Mouse (Mus musculus): Measurements from ENCODE around the gene Zbtb44. TPM values are rescaled to one million over a fixed set of nuclear protein-coding genes. Genes with fewer than 3 reads are reported as not detected.

Gene Zbtb44
- total and polyA plus RNA-seq, 3 experiments: 4.8 to 30.6 (median 30.5) TPM

DNA sequence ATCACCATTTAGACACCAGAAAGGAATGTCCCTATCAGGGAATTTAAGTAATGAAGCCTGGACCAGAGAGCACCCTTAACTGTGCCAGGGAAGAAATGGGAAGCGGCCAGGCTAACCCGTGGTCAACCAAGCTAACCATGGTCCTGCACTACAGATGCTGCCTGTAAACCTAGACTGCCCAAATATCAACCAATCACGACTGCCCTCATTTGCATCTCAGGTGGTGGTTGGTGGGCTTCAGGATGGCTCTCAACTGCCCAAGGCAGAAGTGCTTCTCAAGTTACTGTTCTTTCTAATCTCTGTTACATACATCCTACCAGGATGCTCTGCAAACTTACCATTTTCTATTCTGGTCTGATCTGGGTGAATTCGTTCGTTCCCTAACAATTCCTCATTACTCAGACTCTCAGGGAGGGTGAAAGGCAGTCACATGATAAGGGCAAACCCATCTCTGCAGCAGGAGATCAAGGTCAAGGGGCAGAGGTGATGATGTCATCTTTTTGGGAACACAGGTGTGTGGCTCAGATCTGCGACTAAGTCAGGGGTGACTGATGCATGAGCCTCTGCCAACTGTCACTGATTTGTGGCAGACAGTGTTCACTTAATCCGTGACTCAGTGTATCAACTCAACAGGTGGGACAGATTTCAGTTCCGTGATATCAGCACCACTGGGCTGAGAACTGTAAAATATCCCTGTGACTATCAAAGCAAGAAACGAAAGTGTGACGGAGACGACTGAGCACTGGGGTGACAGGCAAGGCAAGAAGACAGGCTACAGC is 88.3 kb downstream of the Zbtb44 start:
- intact Hi-C loops (cut with DNase I): no loop called here
- Histone ChIP-seq H3K4me3 (no peak overlapping the region), H3K27ac (no peak overlapping the region), H3K4me1 (ENCODE audit: control insufficient read depth, insufficient read depth, low read length) (no peaks in the 10 kb centered on the region), H3K79me2 (replicated peaks; ENCODE audit: control insufficient read depth, insufficient read depth, low read length) (no peaks in the 10 kb centered on the region), H3K9ac (ENCODE audit: low read depth, low read length) (no peak overlapping the region), H3K36me3 (ENCODE audit: control insufficient read depth, insufficient read depth, low read length) (no peaks in the 10 kb centered on the region), H3K27me3 (ENCODE audit: control insufficient read depth, insufficient read depth, low read length) (no peaks in the 10 kb centered on the region)
- WGBS: 34% methylated on average over 11 of the region's 11 CpGs
- DNase-seq: no peak
- TF ChIP-seq EP300 (IDR thresholded peaks at IDR 0.05; ENCODE audit: insufficient read depth, low read depth, low read length): no peak
- TF ChIP-seq POLR2A (IDR thresholded peaks at IDR 0.05; ENCODE audit: insufficient read depth, low read depth, low read length): no peak
- no peak for TF ChIP-seq CTCF (IDR thresholded peaks at IDR 0.05)

DNA sequence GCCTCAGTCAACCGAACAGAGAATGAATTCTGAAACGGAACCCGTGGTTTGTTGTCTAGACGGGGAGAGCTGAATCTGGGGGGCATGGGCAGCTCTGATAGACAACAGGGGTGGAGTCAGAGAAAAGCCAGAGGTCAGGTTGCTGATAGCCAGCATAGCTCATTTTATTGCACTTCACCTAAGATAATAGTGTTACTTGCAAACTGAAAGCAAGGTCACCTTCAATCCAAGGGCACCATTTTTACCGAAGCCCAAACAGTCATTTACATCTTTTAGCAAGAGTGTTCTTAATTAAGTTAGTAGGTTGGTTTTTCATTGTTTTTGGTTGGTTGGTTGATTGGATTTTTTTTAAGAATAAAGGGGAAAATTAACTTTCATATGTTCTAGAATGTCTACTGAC is 89.0 kb downstream of the Zbtb44 start:
- 69% methylated on average over 5 of the region's 5 CpGs for WGBS
- Histone ChIP-seq H3K79me2 (replicated peaks; ENCODE audit: control insufficient read depth, insufficient read depth, low read length) (no peaks in the 10 kb centered on the region), H3K9ac (ENCODE audit: low read depth, low read length) (no peak overlapping the region), H3K4me1 (ENCODE audit: control insufficient read depth, insufficient read depth, low read length) (no peaks in the 10 kb centered on the region), H3K4me3 (no peak overlapping the region), H3K27me3 (ENCODE audit: control insufficient read depth, insufficient read depth, low read length) (no peaks in the 10 kb centered on the region), H3K27ac (no peak overlapping the region), H3K36me3 (ENCODE audit: control insufficient read depth, insufficient read depth, low read length) (no peaks in the 10 kb centered on the region)
- intact Hi-C loops (cut with DNase I): no loop called here
- TF ChIP-seq CTCF (IDR thresholded peaks at IDR 0.05): no peak
- TF ChIP-seq POLR2A (IDR thresholded peaks at IDR 0.05; ENCODE audit: insufficient read depth, low read depth, low read length): no peak
- TF ChIP-seq EP300 (IDR thresholded peaks at IDR 0.05; ENCODE audit: insufficient read depth, low read depth, low read length): no peak
- no peak for DNase-seq

DNA sequence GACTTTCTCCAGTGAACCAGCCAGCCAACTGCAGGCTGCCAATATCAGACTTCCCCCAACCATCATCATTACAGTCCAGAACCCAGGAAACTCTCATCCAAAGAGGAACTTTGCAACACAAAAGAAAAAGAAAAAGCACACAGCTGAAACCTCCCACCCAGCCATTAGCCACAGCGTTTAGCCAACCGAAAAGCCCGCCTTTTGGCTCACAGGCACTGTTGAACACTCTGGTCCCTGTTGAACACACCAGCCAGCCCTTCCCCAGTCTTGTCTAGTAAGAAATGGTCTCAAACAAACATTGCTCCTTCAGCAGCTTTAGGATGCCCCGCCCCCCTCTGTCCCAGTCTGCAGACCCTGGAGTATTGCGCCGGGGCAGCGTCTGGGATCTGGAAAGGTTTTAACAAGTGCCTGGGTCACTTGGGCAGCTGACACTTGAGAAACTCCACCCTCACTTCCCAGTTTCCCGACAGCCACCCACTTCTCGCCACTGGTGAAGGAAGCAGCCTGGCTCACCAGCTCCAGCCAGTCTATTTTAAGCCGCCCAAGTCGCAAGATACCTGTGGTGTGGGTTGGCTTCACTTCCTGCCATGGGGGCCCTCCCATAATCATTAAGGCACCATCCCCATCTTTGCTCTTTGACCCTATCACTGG is 89.6 kb downstream of the Zbtb44 start:
- Histone ChIP-seq H3K79me2 (replicated peaks; ENCODE audit: control insufficient read depth, insufficient read depth, low read length) (no peaks in the 10 kb centered on the region), H3K4me3 (no peak overlapping the region), H3K27me3 (ENCODE audit: control insufficient read depth, insufficient read depth, low read length) (no peaks in the 10 kb centered on the region), H3K4me1 (ENCODE audit: control insufficient read depth, insufficient read depth, low read length) (no peaks in the 10 kb centered on the region), H3K27ac (no peak overlapping the region), H3K9ac (ENCODE audit: low read depth, low read length) (no peak overlapping the region), H3K36me3 (ENCODE audit: control insufficient read depth, insufficient read depth, low read length) (no peaks in the 10 kb centered on the region)
- no peak for DNase-seq
- intact Hi-C loops (cut with DNase I): no loop called here
- TF ChIP-seq EP300 (IDR thresholded peaks at IDR 0.05; ENCODE audit: insufficient read depth, low read depth, low read length) (no peak), CTCF (IDR thresholded peaks at IDR 0.05) (no peak), POLR2A (IDR thresholded peaks at IDR 0.05; ENCODE audit: insufficient read depth, low read depth, low read length) (no peak)
- 38% methylated on average over 11 of the region's 11 CpGs for WGBS

DNA sequence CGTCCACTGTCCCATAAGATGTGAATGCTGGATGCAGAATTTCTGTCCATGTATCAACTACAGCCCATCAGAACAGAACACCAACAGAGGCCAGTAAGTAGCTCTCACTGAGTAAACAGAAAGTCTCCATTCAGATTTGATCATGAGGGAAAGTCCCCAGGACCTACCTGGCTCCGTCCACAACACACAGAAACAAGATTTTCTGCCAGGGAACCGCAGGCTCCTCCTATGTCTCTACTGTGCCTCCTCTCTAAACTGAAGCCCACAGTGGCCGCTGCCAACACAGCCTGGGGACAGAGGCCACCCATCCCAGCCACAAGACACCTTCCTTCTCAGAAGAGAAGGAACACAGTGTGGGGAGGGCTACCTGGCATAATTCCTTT is 90.1 kb downstream of the Zbtb44 start:
- TF ChIP-seq POLR2A (IDR thresholded peaks at IDR 0.05; ENCODE audit: insufficient read depth, low read depth, low read length): no peak
- TF ChIP-seq CTCF (IDR thresholded peaks at IDR 0.05): no peak
- no peak for TF ChIP-seq EP300 (IDR thresholded peaks at IDR 0.05; ENCODE audit: insufficient read depth, low read depth, low read length)
- H3K27me3 ChIP-seq (ENCODE audit: control insufficient read depth, insufficient read depth, low read length): no peaks in the 10 kb centered on the region
- no peak for DNase-seq
- H3K4me1 ChIP-seq (ENCODE audit: control insufficient read depth, insufficient read depth, low read length): no peaks in the 10 kb centered on the region
- no peaks in the 10 kb centered on the region for H3K79me2 ChIP-seq (replicated peaks; ENCODE audit: control insufficient read depth, insufficient read depth, low read length)
- intact Hi-C loops (cut with DNase I): no loop called here
- 65% methylated on average over 4 of the region's 4 CpGs for WGBS
- no peak overlapping the region for H3K27ac ChIP-seq
- no peak overlapping the region for H3K4me3 ChIP-seq
- no peak overlapping the region for H3K9ac ChIP-seq (ENCODE audit: low read depth, low read length)
- H3K36me3 ChIP-seq (ENCODE audit: control insufficient read depth, insufficient read depth, low read length): no peaks in the 10 kb centered on the region

DNA sequence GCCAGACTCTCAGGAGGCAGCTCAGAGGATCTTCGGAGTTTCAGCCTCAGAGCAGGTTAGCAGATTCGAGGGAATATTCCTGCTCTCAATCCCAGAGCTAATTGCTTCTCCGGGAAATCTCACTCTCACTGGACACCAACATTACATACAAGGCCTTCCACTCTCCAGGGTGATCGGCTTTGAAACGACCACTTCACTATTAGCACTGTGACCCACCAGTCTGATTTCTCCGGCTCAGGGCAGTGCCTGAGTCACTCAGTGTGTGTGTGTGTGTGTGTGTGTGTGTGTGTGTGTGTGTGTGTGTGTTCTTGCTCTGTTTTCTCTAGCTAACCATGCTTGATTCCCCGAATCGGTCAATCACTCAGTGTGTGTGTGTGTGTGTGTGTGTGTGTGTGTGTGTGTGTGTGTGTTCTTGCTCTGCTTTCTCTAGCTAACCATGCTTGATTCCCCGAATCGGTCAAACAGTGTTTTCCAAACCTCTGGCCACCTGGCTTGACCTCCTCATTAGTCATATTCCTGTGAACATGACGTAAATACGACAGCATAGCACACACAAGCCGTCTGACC is 92.1 kb downstream of the Zbtb44 start:
- H3K79me2 ChIP-seq (replicated peaks; ENCODE audit: control insufficient read depth, insufficient read depth, low read length): no peaks in the 10 kb centered on the region
- no peak overlapping the region for H3K27ac ChIP-seq
- no peak overlapping the region for H3K9ac ChIP-seq (ENCODE audit: low read depth, low read length)
- no peaks in the 10 kb centered on the region for H3K36me3 ChIP-seq (ENCODE audit: control insufficient read depth, insufficient read depth, low read length)
- intact Hi-C loops (cut with DNase I): no loop called here
- WGBS: 77% methylated on average over 13 of the region's 13 CpGs
- TF ChIP-seq EP300 (IDR thresholded peaks at IDR 0.05; ENCODE audit: insufficient read depth, low read depth, low read length) (no peak), POLR2A (IDR thresholded peaks at IDR 0.05; ENCODE audit: insufficient read depth, low read depth, low read length) (no peak)
- H3K27me3 ChIP-seq (ENCODE audit: control insufficient read depth, insufficient read depth, low read length): no peaks in the 10 kb centered on the region
- no peaks in the 10 kb centered on the region for H3K4me1 ChIP-seq (ENCODE audit: control insufficient read depth, insufficient read depth, low read length)
- no peak for DNase-seq
- no peak overlapping the region for H3K4me3 ChIP-seq

Other genes with a start within 250 kb of the Zbtb44 start
- 1 to 10 TPM; 7.6 to 8.5 TPM for gene Adamts15, start 108.2 kb upstream of the Zbtb44 start, total RNA-seq (2021)
- 6.4 and 10.5 TPM in 2 replicates for gene Adamts15, start 108.2 kb upstream of the Zbtb44 start, polyA plus RNA-seq (2012; rRNA removed)
- 1 to 10 TPM; 2.0 to 3.6 TPM for gene Adamts8, start 88.1 kb upstream of the Zbtb44 start, total RNA-seq (2021)
- gene Adamts8, start 88.1 kb upstream of the Zbtb44 start, polyA plus RNA-seq (2012; rRNA removed): 1.5 and 3.3 TPM in 2 replicates
- under 1 TPM; 0.25 to 0.55 TPM for gene St14, start 101.2 kb downstream of the Zbtb44 start, total RNA-seq (2021)
- gene St14, start 101.2 kb downstream of the Zbtb44 start, polyA plus RNA-seq (2012; rRNA removed): 0.18 and 1.2 TPM in 2 replicates
- 100 to 1,000 TPM; 285 to 294 TPM for gene Aplp2, start 181.2 kb downstream of the Zbtb44 start, total RNA-seq (2021)
- 413 and 640 TPM in 2 replicates for gene Aplp2, start 181.2 kb downstream of the Zbtb44 start, polyA plus RNA-seq (2012; rRNA removed)
- gene Prdm10, start 249.9 kb downstream of the Zbtb44 start, total RNA-seq (2021): 1 to 10 TPM; 5.1 to 5.4 TPM
- 4.8 and 5.7 TPM in 2 replicates for gene Prdm10, start 249.9 kb downstream of the Zbtb44 start, polyA plus RNA-seq (2012; rRNA removed)